Mouse (Mus musculus) brain, embryonic 14.5 days (tissue): ENCODE measurements around the gene Rnf2. TPM values are rescaled to one million over a fixed set of nuclear protein-coding genes. Genes with fewer than 3 reads are reported as not detected.
"Not testable (repeated sequence)": the region's sequence is repeated elsewhere in the genome, so short reads cannot be mapped to it uniquely, and the experiment has no call there.

Source experiments
- DNase-seq: peaks from one replicate; pipeline ENCODE4 v3.0.0-alpha.2; 2011; ENCODE audit warnings: low read depth
- CTCF ChIP-seq: fragments of 200-500 bp; IDR thresholded peaks from 2 replicates; pipeline ENCODE4 v1.5.1; 2012; ENCODE audit warnings: inconsistent platforms, mild to moderate bottlenecking, moderate library complexity, borderline replicate concordance; ENCODE audit not compliant: insufficient read depth, insufficient read length; ENCODE audit errors: extremely low read depth
- POLR2A ChIP-seq: fragments of 200-500 bp; IDR thresholded peaks from 2 replicates; pipeline ENCODE4 v1.6.1; 2012; ENCODE audit warnings: mild to moderate bottlenecking, inconsistent platforms, borderline replicate concordance; ENCODE audit not compliant: poor library complexity, insufficient read depth, insufficient read length, severe bottlenecking; ENCODE audit errors: extremely low read depth
- polyA plus RNA-seq: library from polyadenylated mRNA; depleted of rRNA; stranded (reverse); fragments of >200 nt; gene quantifications from 2 replicates; pipeline ENCODE4 v1.2.3, GENCODE M21; 2012

Gene Rnf2
- polyA plus RNA-seq, 1 experiment, result 116 TPM

GRCm38 (mm10) chr1:151510811-151511210 is 10.1 kb upstream of the Rnf2 start:
- TF ChIP-seq POLR2A, result no peak
- no peak for TF ChIP-seq CTCF
- DNase-seq, result no peak

DNA sequence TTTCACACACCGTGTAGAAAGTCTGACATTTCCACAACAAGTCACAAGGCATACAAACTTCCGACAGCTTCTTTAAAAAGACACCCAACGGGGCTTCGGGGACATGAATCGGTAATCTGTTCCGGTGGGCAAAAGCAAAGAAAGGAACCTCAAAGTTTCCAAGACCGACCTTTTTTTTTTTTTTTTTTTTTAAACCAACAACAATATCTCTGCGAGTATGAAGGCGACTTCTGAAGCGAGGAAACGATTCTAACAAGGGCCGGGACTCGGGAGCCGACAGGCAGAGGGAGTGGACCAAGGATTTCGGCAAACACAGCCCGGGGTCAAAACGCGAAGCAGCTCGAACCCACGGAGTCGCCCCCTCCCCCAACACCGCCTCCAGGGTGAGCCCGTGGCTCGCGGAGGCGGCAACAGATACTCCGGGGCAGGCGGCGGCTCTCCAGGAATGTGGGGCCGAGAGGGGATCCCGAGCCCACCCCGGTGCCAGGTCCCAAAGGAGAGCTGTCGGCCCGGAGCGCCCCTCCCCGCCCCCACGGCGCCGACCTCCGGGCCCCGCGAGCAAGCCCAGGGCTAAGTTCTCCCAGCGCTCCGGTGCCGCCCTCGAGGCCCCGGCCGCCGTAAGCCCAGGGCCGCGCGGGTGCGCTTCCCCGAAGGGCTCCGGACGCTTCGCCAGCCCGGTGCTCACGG is 797 bp downstream of the Rnf2 start:
- TF ChIP-seq POLR2A (no peak), CTCF (no peak)
- DNase-seq, result peak; percentile 65

DNA sequence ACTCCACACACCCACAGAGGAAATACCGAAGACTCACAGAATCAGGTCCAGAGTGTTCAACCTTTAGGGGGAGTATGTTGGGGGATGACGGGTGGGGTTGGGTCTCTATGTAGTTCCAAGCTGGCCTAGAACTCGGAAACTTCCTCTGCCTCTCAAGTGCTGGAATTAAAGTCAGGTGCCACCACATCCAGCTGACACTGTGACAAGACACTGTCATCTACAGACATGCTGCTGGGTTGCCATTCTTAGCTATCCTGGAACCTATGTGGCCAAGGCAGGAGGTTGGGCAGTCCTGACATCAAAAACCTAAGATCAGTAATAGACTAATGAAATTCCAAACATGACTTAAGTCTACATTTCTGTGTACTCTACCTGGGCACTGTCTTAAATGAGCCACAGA is 2.4 kb downstream of the Rnf2 start:
- TF ChIP-seq CTCF (no peak), POLR2A (no peak)

DNA sequence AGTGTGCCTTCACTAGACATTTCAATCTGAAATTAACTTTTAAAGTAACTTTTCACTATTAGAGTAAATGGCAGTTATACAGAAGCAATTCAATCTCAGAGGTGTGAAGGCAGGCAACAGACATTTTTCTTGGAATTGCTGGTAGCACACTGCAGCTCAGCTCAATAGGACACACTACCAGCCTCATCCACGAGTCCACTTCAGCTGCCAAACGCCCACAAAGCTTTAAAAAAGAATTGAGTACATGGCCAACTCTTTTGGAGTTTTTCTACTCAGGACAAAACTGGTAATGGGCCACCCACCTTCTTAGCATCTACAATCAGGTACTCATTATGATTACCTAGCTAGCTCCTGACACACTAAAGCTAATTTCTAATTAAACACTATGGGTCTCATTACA is 2.8 kb downstream of the Rnf2 start:
- DNase-seq, result peak; percentile 31

More for the DNA sequence above, 2.4 kb downstream of the Rnf2 start:
- no peak for DNase-seq

DNA sequence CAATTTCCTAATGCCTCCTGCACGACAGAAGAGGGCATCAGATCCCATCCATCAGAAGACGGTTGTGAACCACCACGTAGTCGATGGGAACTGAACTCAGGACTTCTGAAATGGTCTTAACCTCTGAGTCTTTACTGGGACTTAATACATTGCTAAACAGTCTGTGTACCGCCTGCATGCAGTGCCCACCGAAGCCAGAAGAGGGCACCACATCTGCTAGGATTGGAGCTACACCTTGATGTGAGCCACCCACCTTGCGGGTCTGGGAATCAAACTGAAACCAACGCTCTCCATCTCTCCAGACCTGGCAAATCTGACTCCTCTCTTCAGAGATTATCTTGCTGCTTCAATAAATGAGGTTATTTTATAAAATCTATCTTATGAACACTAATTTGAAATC is 3.7 kb downstream of the Rnf2 start:
- TF ChIP-seq CTCF (peak; percentile 42; the same call in 1 of the 2 replicates), POLR2A (no peak)
- DNase-seq, result no peak

More for the DNA sequence above, 2.8 kb downstream of the Rnf2 start:
- TF ChIP-seq POLR2A (no peak), CTCF (no peak)

GRCm38 (mm10) chr1:151495635-151496285 is 5.0 kb downstream of the Rnf2 start:
- TF ChIP-seq CTCF (no peak), POLR2A (no peak)
- no peak for DNase-seq

GRCm38 (mm10) chr1:151494711-151495110 is 6.0 kb downstream of the Rnf2 start:
- DNase-seq, result peak; percentile 36

DNA sequence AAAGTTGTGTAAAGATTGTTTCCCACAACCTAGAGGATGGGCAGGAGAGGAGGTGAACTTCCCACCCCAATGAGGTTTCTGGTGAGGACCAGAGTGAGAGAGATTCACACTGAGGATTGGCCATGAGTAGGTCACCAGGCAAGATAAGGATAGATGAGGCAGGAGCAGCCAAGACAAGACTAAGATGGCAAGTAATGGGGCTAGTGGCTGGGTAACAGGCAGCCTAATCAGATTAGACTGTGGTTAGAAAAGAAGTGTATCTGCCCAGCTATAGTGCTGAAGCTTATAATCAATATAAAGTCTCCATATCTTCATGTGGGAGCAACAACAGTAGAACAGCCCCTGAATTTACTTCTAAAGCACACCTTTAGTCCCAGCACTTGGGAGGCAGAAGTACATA is 6.9 kb downstream of the Rnf2 start:
- no peak for DNase-seq
- TF ChIP-seq POLR2A (no peak), CTCF (no peak)

More at GRCm38 (mm10) chr1:151494711-151495110, 6.0 kb downstream of the Rnf2 start:
- TF ChIP-seq POLR2A (no peak), CTCF (no peak)

- no peak for TF ChIP-seq POLR2A
- no peak for TF ChIP-seq CTCF
- DNase-seq, result peak; percentile 41
Measured at GRCm38 (mm10) chr1:151492419-151492818, 8.3 kb downstream of the Rnf2 start.

DNA sequence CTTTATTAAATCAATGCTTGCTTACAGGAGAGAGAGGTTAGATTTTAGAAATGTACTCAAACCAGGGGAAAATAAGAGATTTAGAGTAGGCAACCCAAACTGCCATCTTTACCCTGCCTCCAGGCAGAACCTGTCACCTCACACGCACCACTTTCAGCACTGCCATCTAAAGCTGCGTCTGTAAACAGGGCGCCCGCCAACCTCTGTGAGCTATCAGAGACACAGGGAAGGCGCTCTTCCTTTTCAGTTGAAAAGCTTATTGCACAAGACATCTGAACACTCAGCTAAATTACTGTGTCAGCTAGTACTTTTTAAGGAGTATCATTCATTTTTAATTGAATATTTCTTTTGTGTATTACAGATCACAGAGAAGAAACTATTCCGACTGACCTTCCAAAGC is 10.9 kb downstream of the Rnf2 start:
- DNase-seq, result peak; percentile 49
- no peak for TF ChIP-seq POLR2A
- TF ChIP-seq CTCF, result no peak

GRCm38 (mm10) chr1:151484754-151485153 is 16.0 kb downstream of the Rnf2 start:
- DNase-seq, result no peak
- TF ChIP-seq CTCF, result no peak
- no peak for TF ChIP-seq POLR2A

DNA sequence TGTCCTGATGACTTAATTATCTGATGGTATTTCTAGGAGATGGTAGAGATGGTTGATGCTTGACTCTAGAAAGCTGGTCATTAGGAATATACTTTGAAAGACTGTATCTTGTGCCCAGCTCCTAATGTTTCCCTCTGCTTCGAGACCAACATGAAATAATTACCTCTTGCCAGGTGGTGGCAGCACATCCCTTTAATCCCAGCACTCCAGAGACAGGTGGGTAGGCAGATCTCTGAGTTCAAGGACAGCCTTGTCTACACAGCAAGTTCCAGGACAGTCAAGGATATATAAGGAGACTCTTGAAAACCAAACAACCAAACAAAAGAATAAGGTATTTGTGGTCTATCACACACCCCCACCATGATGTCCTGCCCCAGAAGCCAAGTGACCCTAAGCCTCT is 17.2 kb downstream of the Rnf2 start:
- peak; percentile 23 for DNase-seq
- TF ChIP-seq POLR2A (no peak), CTCF (peak; percentile 27; the same call in 1 of the 2 replicates)

- no peak for DNase-seq
- no peak for TF ChIP-seq CTCF
- no peak for TF ChIP-seq POLR2A
Measured at GRCm38 (mm10) chr1:151482497-151482896, 18.3 kb downstream of the Rnf2 start.

- not testable (repeated sequence) for DNase-seq
Measured at GRCm38 (mm10) chr1:151472386-151472785, 28.4 kb downstream of the Rnf2 start.

- no peak for TF ChIP-seq POLR2A
- no peak for TF ChIP-seq CTCF
- DNase-seq, result no peak
Measured at GRCm38 (mm10) chr1:151471429-151471828, 29.3 kb downstream of the Rnf2 start.

GRCm38 (mm10) chr1:151466571-151466970 is 34.2 kb downstream of the Rnf2 start:
- TF ChIP-seq POLR2A (no peak), CTCF (no peak)
- DNase-seq, result no peak
